Mouse (Mus musculus): Measurements from ENCODE around the gene Pcnt. TPM values are rescaled to one million over a fixed set of nuclear protein-coding genes. Genes with fewer than 3 reads are reported as not detected.

Pcnt gene
- polyA plus RNA-seq, 1 experiment from 2014 or later = 11.4 TPM

- H3K4me3 ChIP-seq (replicated peaks) = no peak overlapping the region
- no peaks in the 10 kb centered on the region for H3K27me3 ChIP-seq
- H3K9me3 ChIP-seq = no peaks in the 10 kb centered on the region
- H3K4me2 ChIP-seq (replicated peaks) = no peak overlapping the region
- ATAC-seq = no peak
- H3K36me3 ChIP-seq = peaks cover 56% of the 10 kb centered on the region
- no peak overlapping the region for H3K27ac ChIP-seq
- no peaks in the 10 kb centered on the region for H3K4me1 ChIP-seq (replicated peaks)
- 94% methylated on average over 9 of the region's 9 CpGs for WGBS
- no peak overlapping the region for H3K9ac ChIP-seq (replicated peaks)
Observed at GRCm38 (mm10) chr10:76391166-76391565, 51.4 kb downstream of the Pcnt start.

GRCm38 (mm10) chr10:76374981-76375380, 67.6 kb downstream of the Pcnt start:
- Histone ChIP-seq H3K36me3 (peaks cover 73% of the 10 kb centered on the region), H3K4me3 (replicated peaks) (no peak overlapping the region), H3K9ac (replicated peaks) (no peak overlapping the region), H3K4me1 (replicated peaks) (no peaks in the 10 kb centered on the region), H3K27ac (no peak overlapping the region), H3K4me2 (replicated peaks) (no peak overlapping the region), H3K9me3 (no peaks in the 10 kb centered on the region), H3K27me3 (no peaks in the 10 kb centered on the region)
- no peak for ATAC-seq
- WGBS = 95% methylated on average over 18 of the region's 18 CpGs

GRCm38 (mm10) chr10:76371736-76372135, 70.8 kb downstream of the Pcnt start:
- Histone ChIP-seq H3K27ac (no peak overlapping the region), H3K36me3 (peaks cover 72% of the 10 kb centered on the region), H3K27me3 (no peaks in the 10 kb centered on the region), H3K4me2 (replicated peaks) (no peak overlapping the region), H3K4me3 (replicated peaks) (no peak overlapping the region), H3K9ac (replicated peaks) (no peak overlapping the region), H3K9me3 (no peaks in the 10 kb centered on the region), H3K4me1 (replicated peaks) (no peaks in the 10 kb centered on the region)
- ATAC-seq = no peak
- WGBS = 86% methylated on average over 3 of the region's 3 CpGs

- no peak for ATAC-seq
- no peak overlapping the region for H3K4me2 ChIP-seq (replicated peaks)
- H3K4me3 ChIP-seq (replicated peaks) = no peak overlapping the region
- H3K27ac ChIP-seq = no peak overlapping the region
- H3K9ac ChIP-seq (replicated peaks) = no peak overlapping the region
- no peaks in the 10 kb centered on the region for H3K9me3 ChIP-seq
- H3K36me3 ChIP-seq = peaks cover 71% of the 10 kb centered on the region
- no peaks in the 10 kb centered on the region for H3K27me3 ChIP-seq
- WGBS = 91% methylated on average over 13 of the region's 13 CpGs
- 0 out of 2 replicates have a peak, but pooled peaks cover under 1% of the 10 kb centered on the region for H3K4me1 ChIP-seq (replicated peaks)
Observed at GRCm38 (mm10) chr10:76368766-76369165, 73.8 kb downstream of the Pcnt start.

- no peak overlapping the region for H3K27ac ChIP-seq
- 0 out of 2 replicates have a peak, but pooled peaks have one; percentile 50 for ATAC-seq
- no peak overlapping the region for H3K4me2 ChIP-seq (replicated peaks)
- no peaks in the 10 kb centered on the region for H3K9me3 ChIP-seq
- no peak overlapping the region for H3K4me3 ChIP-seq (replicated peaks)
- WGBS = 38% methylated on average over 3 of the region's 3 CpGs
- no peaks in the 10 kb centered on the region for H3K27me3 ChIP-seq
- H3K9ac ChIP-seq (replicated peaks) = no peak overlapping the region
- peaks cover 10% of the 10 kb centered on the region; the same call in 1 of the 2 replicates for H3K4me1 ChIP-seq (replicated peaks)
- H3K36me3 ChIP-seq = peaks cover 43% of the 10 kb centered on the region
Observed at GRCm38 (mm10) chr10:76363233-76363632, 79.4 kb downstream of the Pcnt start.

- Histone ChIP-seq H3K27me3 (no peaks in the 10 kb centered on the region), H3K4me1 (replicated peaks) (peaks cover 6% of the 10 kb centered on the region; the same call in 1 of the 2 replicates), H3K27ac (no peak overlapping the region), H3K36me3 (peaks cover 50% of the 10 kb centered on the region), H3K9ac (replicated peaks) (no peak overlapping the region), H3K4me3 (replicated peaks) (no peak overlapping the region), H3K4me2 (replicated peaks) (no peak overlapping the region), H3K9me3 (no peaks in the 10 kb centered on the region)
- WGBS = 84% methylated on average over 5 of the region's 5 CpGs
- ATAC-seq = no peak
Observed at GRCm38 (mm10) chr10:76358468-76358867, 84.1 kb downstream of the Pcnt start.

GRCm38 (mm10) chr10:76357286-76357875, 85.2 kb downstream of the Pcnt start:
- H3K27me3 ChIP-seq = no peaks in the 10 kb centered on the region
- H3K27ac ChIP-seq = no peak overlapping the region
- H3K4me2 ChIP-seq (replicated peaks) = no peak overlapping the region
- H3K36me3 ChIP-seq = peaks cover 61% of the 10 kb centered on the region
- no peaks in the 10 kb centered on the region for H3K9me3 ChIP-seq
- ATAC-seq = no peak
- no peaks in the 10 kb centered on the region for H3K4me1 ChIP-seq (replicated peaks)
- no peak overlapping the region for H3K9ac ChIP-seq (replicated peaks)
- H3K4me3 ChIP-seq (replicated peaks) = no peak overlapping the region
- 92% methylated on average over 8 of the region's 8 CpGs for WGBS

GRCm38 (mm10) chr10:76354974-76355373, 87.6 kb downstream of the Pcnt start:
- WGBS = 93% methylated on average over 12 of the region's 12 CpGs

GRCm38 (mm10) chr10:76353986-76354385, 88.6 kb downstream of the Pcnt start:
- WGBS = 96% methylated on average over 12 of the region's 12 CpGs

More at GRCm38 (mm10) chr10:76354974-76355373, 87.6 kb downstream of the Pcnt start:
- H3K27me3 ChIP-seq = no peaks in the 10 kb centered on the region
- no peak for ATAC-seq
- H3K4me3 ChIP-seq (replicated peaks) = no peak overlapping the region
- H3K9me3 ChIP-seq = no peaks in the 10 kb centered on the region
- H3K27ac ChIP-seq = no peak overlapping the region
- no peak overlapping the region for H3K4me2 ChIP-seq (replicated peaks)
- no peaks in the 10 kb centered on the region for H3K4me1 ChIP-seq (replicated peaks)
- no peak overlapping the region for H3K9ac ChIP-seq (replicated peaks)
- peaks cover 83% of the 10 kb centered on the region for H3K36me3 ChIP-seq

GRCm38 (mm10) chr10:76351953-76352352, 90.6 kb downstream of the Pcnt start:
- no peak overlapping the region for H3K4me2 ChIP-seq (replicated peaks)
- 95% methylated on average over 7 of the region's 7 CpGs for WGBS
- H3K27ac ChIP-seq = no peak overlapping the region
- no peaks in the 10 kb centered on the region for H3K9me3 ChIP-seq
- no peaks in the 10 kb centered on the region for H3K4me1 ChIP-seq (replicated peaks)
- H3K27me3 ChIP-seq = no peaks in the 10 kb centered on the region
- H3K36me3 ChIP-seq = peaks cover 73% of the 10 kb centered on the region
- H3K4me3 ChIP-seq (replicated peaks) = no peak overlapping the region
- no peak overlapping the region for H3K9ac ChIP-seq (replicated peaks)
- no peak for ATAC-seq

More at GRCm38 (mm10) chr10:76353986-76354385, 88.6 kb downstream of the Pcnt start:
- Histone ChIP-seq H3K9ac (replicated peaks) (no peak overlapping the region), H3K27me3 (no peaks in the 10 kb centered on the region), H3K27ac (no peak overlapping the region), H3K4me3 (replicated peaks) (no peak overlapping the region), H3K4me2 (replicated peaks) (no peak overlapping the region), H3K36me3 (peaks cover 88% of the 10 kb centered on the region), H3K9me3 (no peaks in the 10 kb centered on the region), H3K4me1 (replicated peaks) (no peaks in the 10 kb centered on the region)
- ATAC-seq = no peak

- Histone ChIP-seq H3K27me3 (0 out of 2 replicates have a peak, but pooled peaks cover 4% of the 10 kb centered on the region), H3K4me1 (replicated peaks) (peaks cover 25% of the 10 kb centered on the region), H3K36me3 (peaks cover 21% of the 10 kb centered on the region), H3K4me2 (replicated peaks) (peak overlapping the region; percentile 67; the same call in 1 of the 2 replicates), H3K9ac (replicated peaks) (no peak overlapping the region), H3K4me3 (replicated peaks) (no peak overlapping the region), H3K9me3 (no peaks in the 10 kb centered on the region), H3K27ac (no peak overlapping the region)
- WGBS = 15% methylated on average over 4 of the region's 4 CpGs
- no peak for ATAC-seq
Observed at GRCm38 (mm10) chr10:76346589-76346988, 96.0 kb downstream of the Pcnt start.

- H3K9me3 ChIP-seq = no peaks in the 10 kb centered on the region
- peaks cover 25% of the 10 kb centered on the region for H3K4me1 ChIP-seq (replicated peaks)
- H3K36me3 ChIP-seq = peaks cover 16% of the 10 kb centered on the region
- no peak overlapping the region for H3K27ac ChIP-seq
- 28% methylated on average over 8 of the region's 8 CpGs for WGBS
- no peak; the same call in 1 of the 2 replicates for ATAC-seq
- H3K27me3 ChIP-seq = 0 out of 2 replicates have a peak, but pooled peaks cover 4% of the 10 kb centered on the region
- no peak overlapping the region for H3K9ac ChIP-seq (replicated peaks)
- H3K4me2 ChIP-seq (replicated peaks) = peak overlapping the region; percentile 67
- peak overlapping the region; percentile 78 for H3K4me3 ChIP-seq (replicated peaks)
Observed at GRCm38 (mm10) chr10:76346043-76346491, 96.5 kb downstream of the Pcnt start.
